Mouse (Mus musculus) Patski (cell line): Measurements from ENCODE around the gene Sag. TPM values are rescaled to one million over a fixed set of nuclear protein-coding genes. Genes with fewer than 3 reads are reported as not detected.

ENCODE experiments used
- ATAC-seq: fragments of 100-300 bp; one replicate; pipeline ENCODE4 v1.8.0; 2021
- CTCF ChIA-PET: fragments of 350-600 bp; sonication (Branson Sonifier 250); formaldehyde crosslinking; loops from one replicate; lab custom pipeline; 2022; ENCODE audit warnings: inconsistent platforms; lab: Charles Lee
- POLR2A ChIA-PET: fragments of 350-600 bp; sonication (Branson Sonifier 250); formaldehyde crosslinking; loops from one replicate; lab custom pipeline; 2022; ENCODE audit warnings: antibody characterized with exemption, inconsistent platforms; lab: Charles Lee
- DNase-seq: peaks from one replicate; pipeline ENCODE4 v3.0.0-alpha.2; 2011; ENCODE audit warnings: low read depth, low spot score
- H3K27me3 ChIP-seq: fragments of 371-371 bp; one replicate; pipeline ENCODE4 v1.5.1; 2021
- CTCF ChIP-seq: fragments of 100-300 bp; IDR thresholded peaks from one replicate; pipeline ENCODE4 v1.5.1; 2021
- in situ Hi-C: fragments of 300-500 bp; cut with MboI; formaldehyde crosslinking; loops from 3 replicates; pipeline ENCODE4 v1.11.1; 2018; ENCODE audit warnings: low pct_unique_long_range_greater_than_20kb, mixed read lengths
- polyA plus RNA-seq: library from polyadenylated mRNA; unstranded; gene quantifications from one replicate; pipeline ENCODE4 v1.2.3, GENCODE M21; 2021

The Sag gene
- polyA plus RNA-seq, 1 experiment from 2014 or later: 0.19 TPM

- DNase-seq (no peak), ATAC-seq (peak; percentile 58)
- no peak for TF ChIP-seq CTCF
- no peaks in the 10 kb centered on the region for H3K27me3 ChIP-seq
- in situ Hi-C loops: no loop called here
- POLR2A ChIA-PET: no interaction called here
- CTCF ChIA-PET: no interaction called here
These were observed 49.6 kb downstream of the Sag start, which contains the start of gene Dgkd for GRCm38 (mm10) chr1:87852892-87853600. Gene Dgkd, plus strand, starts transcription at chr1:87853287.

- in situ Hi-C loops: no loop called here
- no peak for TF ChIP-seq CTCF
- ChIA-PET POLR2A (no interaction called here), CTCF (interaction anchor here (0.7 kb wide), 1 partner anchor 64 kb away, joined by 5 read pairs; no protein-coding TSS in a partner anchor)
- no peak for DNase-seq
- ATAC-seq: no peak
- H3K27me3 ChIP-seq: no peaks in the 10 kb centered on the region
These were observed 50.3 kb downstream of the Sag start for GRCm38 (mm10) chr1:87853601-87854361.

- no peak for TF ChIP-seq CTCF
- no peaks in the 10 kb centered on the region for H3K27me3 ChIP-seq
- ATAC-seq: no peak
- in situ Hi-C loops: no loop called here
- CTCF ChIA-PET: interaction anchor here (0.7 to 0.9 kb wide), 2 partner anchors 29 to 63 kb away, joined by 3 to 5 read pairs; no protein-coding TSS in a partner anchor
- POLR2A ChIA-PET: no interaction called here
- no peak for DNase-seq
These were observed 50.9 kb downstream of the Sag start for GRCm38 (mm10) chr1:87854411-87854810.

GRCm38 (mm10) chr1:87854851-87855251 lies 51.4 kb downstream of the Sag start:
- in situ Hi-C loops: no loop called here
- ChIA-PET POLR2A (no interaction called here), CTCF (interaction anchor here (0.7 to 0.9 kb wide), 2 partner anchors 29 to 63 kb away, joined by 3 to 5 read pairs; no protein-coding TSS in a partner anchor)
- no peaks in the 10 kb centered on the region for H3K27me3 ChIP-seq
- ATAC-seq: no peak
- no peak for DNase-seq
- TF ChIP-seq CTCF: no peak

- no peaks in the 10 kb centered on the region for H3K27me3 ChIP-seq
- no peak for DNase-seq
- no peak for ATAC-seq
- CTCF ChIA-PET: interaction anchor here (0.9 kb wide), 1 partner anchor 30 kb away, joined by 3 read pairs; no protein-coding TSS in a partner anchor
- POLR2A ChIA-PET: interaction anchor here (0.8 kb wide), 1 partner anchor 9 kb away, joined by 3 read pairs; no protein-coding TSS in a partner anchor
- in situ Hi-C loops: no loop called here
- TF ChIP-seq CTCF: no peak
These were observed 52.0 kb downstream of the Sag start for GRCm38 (mm10) chr1:87855522-87855921.

GRCm38 (mm10) chr1:87856823-87857222 lies 53.3 kb downstream of the Sag start:
- in situ Hi-C loops: no loop called here
- POLR2A ChIA-PET: interaction anchor here (0.6 kb wide), 1 partner anchor 29 kb away, joined by 3 read pairs; no protein-coding TSS in a partner anchor
- no peak for TF ChIP-seq CTCF

GRCm38 (mm10) chr1:87858031-87858430 lies 54.6 kb downstream of the Sag start:
- DNase-seq (no peak), ATAC-seq (no peak)
- H3K27me3 ChIP-seq: no peaks in the 10 kb centered on the region
- ChIA-PET POLR2A (no interaction called here), CTCF (interaction anchor here (1.5 kb wide), 1 partner anchor 49 kb away, joined by 3 read pairs; no protein-coding TSS in a partner anchor)
- in situ Hi-C loops: no loop called here
- no peak for TF ChIP-seq CTCF

More at GRCm38 (mm10) chr1:87856823-87857222, 53.3 kb downstream of the Sag start:
- CTCF ChIA-PET: interaction anchor here (1.0 kb wide), 1 partner anchor 46 kb away, joined by 3 read pairs; no protein-coding TSS in a partner anchor
- DNase-seq (no peak), ATAC-seq (no peak)
- no peaks in the 10 kb centered on the region for H3K27me3 ChIP-seq

- ChIA-PET CTCF (interaction anchor here (1.5 kb wide), 1 partner anchor 49 kb away, joined by 3 read pairs; no protein-coding TSS in a partner anchor), POLR2A (no interaction called here)
- no peak for ATAC-seq
- in situ Hi-C loops: no loop called here
- DNase-seq: no peak
- H3K27me3 ChIP-seq: no peaks in the 10 kb centered on the region
- TF ChIP-seq CTCF: no peak
These were observed 55.0 kb downstream of the Sag start for GRCm38 (mm10) chr1:87858529-87858928.

GRCm38 (mm10) chr1:87863602-87864001 lies 60.1 kb downstream of the Sag start:
- TF ChIP-seq CTCF: no peak
- no peak for ATAC-seq
- no peaks in the 10 kb centered on the region for H3K27me3 ChIP-seq
- DNase-seq: no peak
- ChIA-PET CTCF (interaction anchor here (1.2 kb wide), 1 partner anchor 14 kb away, joined by 3 read pairs; no protein-coding TSS in a partner anchor), POLR2A (no interaction called here)
- in situ Hi-C loops: no loop called here

- in situ Hi-C loops: no loop called here
- TF ChIP-seq CTCF: no peak
- POLR2A ChIA-PET: interaction anchor here (0.8 kb wide), 1 partner anchor 9 kb away, joined by 3 read pairs; no protein-coding TSS in a partner anchor
- CTCF ChIA-PET: no interaction called here
- DNase-seq (no peak), ATAC-seq (no peak)
- no peaks in the 10 kb centered on the region for H3K27me3 ChIP-seq
These were observed 61.4 kb downstream of the Sag start for GRCm38 (mm10) chr1:87864889-87865288.
